Mouse (Mus musculus) hindbrain, embryonic 15.5 days (tissue): ENCODE measurements around the gene Cntrl. TPM values are rescaled to one million over a fixed set of nuclear protein-coding genes. Genes with fewer than 3 reads are reported as not detected.

Experiments
- ATAC-seq: fragments of 200-750 bp; cut with Nextera tagmentation; 2 replicates; pipeline ENCODE4 v1.8.0; 2017; ENCODE audit warnings: low read depth, moderate number of reproducible peaks, moderate TSS enrichment; ENCODE audit not compliant: low FRiP score
- H3K27ac ChIP-seq: fragments of 300-500 bp; sonication (generic); replicated peaks from 2 replicates; pipeline ENCODE4 v1.5.1; 2015; ENCODE audit warnings: mild to moderate bottlenecking, inconsistent platforms
- H3K27me3 ChIP-seq: fragments of 300-500 bp; sonication (generic); 2 replicates; pipeline ENCODE4 v1.6.1; 2015; ENCODE audit warnings: control low read depth, inconsistent platforms
- H3K36me3 ChIP-seq: fragments of 300-500 bp; sonication (generic); 2 replicates; pipeline ENCODE4 v1.6.1; 2015; ENCODE audit warnings: control low read depth, inconsistent platforms
- H3K4me1 ChIP-seq: fragments of 300-500 bp; sonication (generic); replicated peaks from 2 replicates; pipeline ENCODE4 v1.6.1; 2015; ENCODE audit warnings: control low read depth, inconsistent platforms
- H3K4me2 ChIP-seq: fragments of 300-500 bp; sonication (generic); 2 replicates; pipeline ENCODE4 v1.6.1; 2015; ENCODE audit warnings: moderate library complexity, mild to moderate bottlenecking, inconsistent platforms
- H3K4me3 ChIP-seq: fragments of 300-500 bp; sonication (generic); 2 replicates; pipeline ENCODE4 v1.5.1; 2015; ENCODE audit warnings: mild to moderate bottlenecking, inconsistent platforms
- H3K9ac ChIP-seq: fragments of 300-500 bp; sonication (generic); 2 replicates; pipeline ENCODE4 v1.6.1; 2015; ENCODE audit warnings: inconsistent platforms
- H3K9me3 ChIP-seq: fragments of 300-500 bp; sonication (generic); 2 replicates; pipeline ENCODE4 v1.6.1; 2016; ENCODE audit warnings: control low read depth, inconsistent platforms
- WGBS: fragments of 180-500 bp; shearing (Covaris S2); methylation state at CpG from one replicate; pipeline ENCODE4 v1.1.7; 2015; 5-methylcytosine and 5-hydroxymethylcytosine counted together
- polyA plus RNA-seq: library from polyadenylated mRNA; unstranded; fragments of >200 nt; fragmentation: Nextera tagmentation; extraction: Ambion mirVana; gene quantifications from 2 replicates; pipeline ENCODE4 v1.2.1, GENCODE M21; 2015

Gene Cntrl
- polyA plus RNA-seq, 1 experiment from 2014 or later: 9.3 TPM

GRCm38 (mm10) chr2:35131991-35132661, 22.8 kb downstream of the Cntrl start:
- H3K9ac ChIP-seq: peak overlapping the region; percentile 14; the same call in 1 of the 2 replicates
- peaks cover 10% of the 10 kb centered on the region for H3K4me1 ChIP-seq
- ATAC-seq: peak; percentile 98
- peak overlapping the region; percentile 49 for H3K4me2 ChIP-seq
- peak overlapping the region; percentile 38 for H3K4me3 ChIP-seq
- H3K36me3 ChIP-seq: peaks cover 32% of the 10 kb centered on the region
- H3K27ac ChIP-seq: 0 out of 2 replicates have a peak overlapping the region, but pooled peaks have one; percentile 4
- WGBS: under 1% methylated on average over 21 of the region's 21 CpGs
- no peaks in the 10 kb centered on the region for H3K9me3 ChIP-seq
- H3K27me3 ChIP-seq: no peaks in the 10 kb centered on the region

- Histone ChIP-seq H3K9me3 (no peaks in the 10 kb centered on the region), H3K9ac (peak overlapping the region; percentile 14; the same call in 1 of the 2 replicates), H3K4me2 (peak overlapping the region; percentile 49), H3K27me3 (no peaks in the 10 kb centered on the region), H3K4me1 (peaks cover 10% of the 10 kb centered on the region), H3K4me3 (peak overlapping the region; percentile 38), H3K27ac (0 out of 2 replicates have a peak overlapping the region, but pooled peaks have one; percentile 4), H3K36me3 (peaks cover 33% of the 10 kb centered on the region)
- WGBS: 15% methylated on average over 5 of the region's 5 CpGs
- no peak for ATAC-seq
Measured at GRCm38 (mm10) chr2:35132662-35133055, 23.4 kb downstream of the Cntrl start.

GRCm38 (mm10) chr2:35133891-35134290, 24.6 kb downstream of the Cntrl start:
- no peaks in the 10 kb centered on the region for H3K9me3 ChIP-seq
- no peak overlapping the region for H3K4me3 ChIP-seq
- WGBS: 80% methylated on average over 5 of the region's 5 CpGs
- ATAC-seq: no peak
- peaks cover 10% of the 10 kb centered on the region for H3K4me1 ChIP-seq
- no peaks in the 10 kb centered on the region for H3K27me3 ChIP-seq
- H3K36me3 ChIP-seq: peaks cover 37% of the 10 kb centered on the region
- H3K27ac ChIP-seq: no peak overlapping the region
- H3K9ac ChIP-seq: no peak overlapping the region
- no peak overlapping the region for H3K4me2 ChIP-seq

- peaks cover 67% of the 10 kb centered on the region for H3K36me3 ChIP-seq
- no peaks in the 10 kb centered on the region for H3K4me1 ChIP-seq
- WGBS: 95% methylated on average over 1 of the region's 1 CpGs
- no peak for ATAC-seq
- H3K27ac ChIP-seq: no peak overlapping the region
- no peaks in the 10 kb centered on the region for H3K9me3 ChIP-seq
- H3K9ac ChIP-seq: no peak overlapping the region
- no peak overlapping the region for H3K4me2 ChIP-seq
- H3K27me3 ChIP-seq: no peaks in the 10 kb centered on the region
- no peak overlapping the region for H3K4me3 ChIP-seq
Measured at GRCm38 (mm10) chr2:35138576-35138975, 29.3 kb downstream of the Cntrl start.

DNA sequence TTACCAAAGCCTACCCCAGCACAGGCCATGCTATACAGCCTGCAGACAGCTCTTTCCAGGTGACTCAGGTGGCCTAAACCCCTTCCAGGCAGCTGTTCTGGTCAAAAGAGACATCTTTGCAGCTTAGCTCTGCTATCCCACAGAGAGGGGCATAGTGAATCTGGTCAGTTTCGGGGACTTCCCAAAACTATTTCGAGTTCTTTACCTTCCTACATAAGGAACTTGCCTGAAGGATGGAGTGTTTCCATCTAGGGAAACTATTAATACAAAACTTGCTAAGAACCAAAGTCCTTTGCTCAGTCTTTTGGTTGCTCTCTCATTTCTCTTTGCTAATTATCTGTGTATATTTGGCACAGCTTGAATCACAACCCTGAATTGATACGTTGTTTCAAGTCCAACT, 32.4 kb downstream of the Cntrl start:
- H3K36me3 ChIP-seq: peaks cover 74% of the 10 kb centered on the region
- no peak overlapping the region for H3K4me3 ChIP-seq
- ATAC-seq: no peak
- 93% methylated on average over 3 of the region's 3 CpGs for WGBS
- no peak overlapping the region for H3K9ac ChIP-seq
- H3K27me3 ChIP-seq: no peaks in the 10 kb centered on the region
- H3K4me1 ChIP-seq: no peaks in the 10 kb centered on the region
- H3K4me2 ChIP-seq: no peak overlapping the region
- H3K9me3 ChIP-seq: no peaks in the 10 kb centered on the region
- no peak overlapping the region for H3K27ac ChIP-seq

GRCm38 (mm10) chr2:35148806-35149205, 39.5 kb downstream of the Cntrl start:
- no peak overlapping the region for H3K9ac ChIP-seq
- WGBS: 94% methylated on average over 10 of the region's 10 CpGs

DNA sequence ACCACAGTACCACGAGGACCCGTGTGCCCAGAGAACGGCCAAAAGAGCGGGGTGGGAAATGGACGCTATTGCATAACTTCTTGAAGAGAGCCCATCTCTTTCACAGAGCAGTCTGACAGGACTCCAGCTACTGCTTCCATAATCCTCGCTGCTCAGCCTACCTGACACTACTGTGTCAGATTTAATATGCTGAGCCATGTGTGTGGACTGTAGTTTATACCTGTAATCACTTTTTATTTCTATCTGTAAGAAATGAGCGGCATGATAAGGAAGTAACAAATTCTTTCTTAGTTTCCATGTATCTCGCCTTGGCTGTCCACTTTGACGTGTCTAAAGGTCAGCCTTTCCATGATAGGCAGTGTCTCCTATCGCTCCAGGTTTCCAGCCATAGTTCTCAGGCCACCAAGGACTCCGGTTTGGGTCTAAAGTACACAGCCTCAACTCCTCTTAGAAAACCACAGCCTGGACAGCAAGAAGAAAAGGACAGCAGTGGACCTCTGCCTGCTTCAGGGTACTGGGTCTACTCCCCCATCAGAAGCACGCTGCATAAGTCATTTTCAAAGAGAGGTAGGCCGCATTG, 42.1 kb downstream of the Cntrl start:
- 96% methylated on average over 13 of the region's 13 CpGs for WGBS
- H3K36me3 ChIP-seq: peaks cover 78% of the 10 kb centered on the region
- H3K9ac ChIP-seq: no peak overlapping the region

More at GRCm38 (mm10) chr2:35148806-35149205, 39.5 kb downstream of the Cntrl start:
- no peaks in the 10 kb centered on the region for H3K4me1 ChIP-seq
- no peak overlapping the region for H3K27ac ChIP-seq
- no peaks in the 10 kb centered on the region for H3K9me3 ChIP-seq
- no peak overlapping the region for H3K4me2 ChIP-seq
- H3K36me3 ChIP-seq: peaks cover 76% of the 10 kb centered on the region
- no peaks in the 10 kb centered on the region for H3K27me3 ChIP-seq
- no peak overlapping the region for H3K4me3 ChIP-seq
- ATAC-seq: no peak

GRCm38 (mm10) chr2:35153179-35153578, 43.9 kb downstream of the Cntrl start:
- Histone ChIP-seq H3K9ac (no peak overlapping the region), H3K27ac (no peak overlapping the region), H3K36me3 (peaks cover 71% of the 10 kb centered on the region), H3K27me3 (no peaks in the 10 kb centered on the region), H3K4me2 (no peak overlapping the region), H3K4me1 (no peaks in the 10 kb centered on the region), H3K9me3 (no peaks in the 10 kb centered on the region), H3K4me3 (no peak overlapping the region)
- no peak for ATAC-seq
- 88% methylated on average over 6 of the region's 6 CpGs for WGBS

More for the DNA sequence above, 42.1 kb downstream of the Cntrl start:
- no peak overlapping the region for H3K4me3 ChIP-seq
- no peak for ATAC-seq
- no peak overlapping the region for H3K4me2 ChIP-seq
- no peaks in the 10 kb centered on the region for H3K4me1 ChIP-seq
- H3K27me3 ChIP-seq: no peaks in the 10 kb centered on the region
- H3K27ac ChIP-seq: no peak overlapping the region
- H3K9me3 ChIP-seq: no peaks in the 10 kb centered on the region

DNA sequence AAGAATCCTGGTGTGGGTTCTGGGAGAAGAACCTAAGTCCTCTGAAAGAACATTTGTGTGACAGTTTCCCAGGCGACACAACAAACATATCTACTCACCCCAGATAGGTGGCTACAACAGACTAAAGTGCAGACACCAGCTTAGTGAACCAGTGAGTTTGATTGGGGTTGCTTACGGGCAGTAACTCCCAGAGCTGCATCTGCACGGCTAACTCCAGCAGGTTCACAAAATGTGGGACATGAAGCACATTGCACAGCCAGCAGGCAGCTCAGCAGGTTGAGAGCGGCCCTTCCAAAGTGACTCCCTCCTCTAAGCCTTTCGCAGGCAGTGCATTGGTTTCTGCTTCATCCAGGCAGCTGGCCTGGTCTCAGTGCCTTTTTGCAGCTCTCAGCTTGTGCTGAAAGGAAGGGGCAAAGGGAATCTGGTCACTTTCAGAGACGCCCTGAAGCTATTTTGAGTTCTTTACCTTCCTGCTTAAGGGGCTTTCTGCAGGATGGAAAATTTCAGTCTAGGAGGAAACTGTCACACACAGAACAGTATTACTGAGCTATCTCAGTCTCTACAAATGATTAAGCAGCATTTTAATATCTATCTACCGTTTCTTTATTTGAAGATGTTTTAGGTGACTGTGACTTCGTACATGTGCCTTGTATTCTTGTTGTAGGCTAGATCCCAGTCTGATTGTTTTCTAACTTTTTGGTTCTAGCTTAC, 44.7 kb downstream of the Cntrl start:
- Histone ChIP-seq H3K27ac (no peak overlapping the region), H3K36me3 (peaks cover 70% of the 10 kb centered on the region), H3K9me3 (no peaks in the 10 kb centered on the region), H3K4me2 (no peak overlapping the region), H3K4me1 (no peaks in the 10 kb centered on the region), H3K4me3 (no peak overlapping the region), H3K27me3 (no peaks in the 10 kb centered on the region), H3K9ac (no peak overlapping the region)
- ATAC-seq: no peak
- WGBS: 85% methylated on average over 8 of the region's 8 CpGs

GRCm38 (mm10) chr2:35156985-35157384, 47.7 kb downstream of the Cntrl start:
- no peaks in the 10 kb centered on the region for H3K27me3 ChIP-seq
- no peaks in the 10 kb centered on the region for H3K9me3 ChIP-seq
- no peak overlapping the region for H3K27ac ChIP-seq
- no peak overlapping the region for H3K4me2 ChIP-seq
- no peak overlapping the region for H3K4me3 ChIP-seq
- H3K4me1 ChIP-seq: no peaks in the 10 kb centered on the region
- H3K36me3 ChIP-seq: peaks cover 56% of the 10 kb centered on the region
- H3K9ac ChIP-seq: no peak overlapping the region
- no peak for ATAC-seq
- whole genome bisulfite sequencing: 89% methylated on average over 2 of the region's 2 CpGs

- WGBS: 95% methylated on average over 7 of the region's 7 CpGs
- Histone ChIP-seq H3K27ac (no peak overlapping the region), H3K27me3 (no peaks in the 10 kb centered on the region), H3K4me3 (no peak overlapping the region), H3K4me2 (no peak overlapping the region), H3K4me1 (no peaks in the 10 kb centered on the region), H3K36me3 (peaks cover 57% of the 10 kb centered on the region), H3K9ac (no peak overlapping the region), H3K9me3 (no peaks in the 10 kb centered on the region)
- ATAC-seq: no peak
Measured at GRCm38 (mm10) chr2:35157836-35158235, 48.5 kb downstream of the Cntrl start.

GRCm38 (mm10) chr2:35158358-35158757, 49.1 kb downstream of the Cntrl start:
- WGBS: 86% methylated on average over 3 of the region's 3 CpGs
- H3K9me3 ChIP-seq: no peaks in the 10 kb centered on the region
- no peak overlapping the region for H3K27ac ChIP-seq
- H3K4me3 ChIP-seq: no peak overlapping the region
- H3K4me2 ChIP-seq: no peak overlapping the region
- H3K27me3 ChIP-seq: no peaks in the 10 kb centered on the region
- H3K9ac ChIP-seq: no peak overlapping the region
- H3K4me1 ChIP-seq: no peaks in the 10 kb centered on the region
- H3K36me3 ChIP-seq: peaks cover 57% of the 10 kb centered on the region
- ATAC-seq: no peak
